Mouse (Mus musculus) neural tube, embryonic 15.5 days (tissue): ENCODE measurements around the gene Cacna1c. TPM values are rescaled to one million over a fixed set of nuclear protein-coding genes. Genes with fewer than 3 reads are reported as not detected.
A peak's percentile ranks its signal among the peaks of the same experiment; 100 is the strongest.

ENCODE experiments used
- ATAC-seq: fragments of 200-750 bp; cut with Nextera tagmentation; 2 replicates; pipeline ENCODE4 v1.8.0; 2017; ENCODE audit warnings: mild to moderate bottlenecking, moderate TSS enrichment, moderate library complexity; ENCODE audit not compliant: low FRiP score
- H3K27ac ChIP-seq: fragments of 300-500 bp; sonication (generic); replicated peaks from 2 replicates; pipeline ENCODE4 v1.5.1; 2015; ENCODE audit warnings: mild to moderate bottlenecking, inconsistent platforms
- H3K27me3 ChIP-seq: fragments of 300-500 bp; sonication (generic); replicated peaks from 2 replicates; pipeline ENCODE4 v1.6.1; 2015; ENCODE audit warnings: inconsistent platforms
- H3K36me3 ChIP-seq: fragments of 300-500 bp; sonication (generic); 2 replicates; pipeline ENCODE4 v1.6.1; 2015; ENCODE audit warnings: inconsistent platforms
- H3K4me1 ChIP-seq: fragments of 300-500 bp; sonication (generic); 2 replicates; pipeline ENCODE4 v1.6.1; 2015; ENCODE audit warnings: inconsistent platforms
- H3K4me2 ChIP-seq: fragments of 300-500 bp; sonication (generic); 2 replicates; pipeline ENCODE4 v1.6.1; 2015; ENCODE audit warnings: inconsistent platforms, mild to moderate bottlenecking, moderate library complexity
- H3K4me3 ChIP-seq: fragments of 300-500 bp; sonication (generic); replicated peaks from 2 replicates; pipeline ENCODE4 v1.5.1; 2015; ENCODE audit warnings: mild to moderate bottlenecking, inconsistent platforms
- H3K9ac ChIP-seq: fragments of 300-500 bp; sonication (generic); replicated peaks from 2 replicates; pipeline ENCODE4 v1.6.1; 2015; ENCODE audit warnings: mild to moderate bottlenecking, inconsistent platforms
- H3K9me3 ChIP-seq: fragments of 300-500 bp; sonication (generic); replicated peaks from 2 replicates; pipeline ENCODE4 v1.6.1; 2016; ENCODE audit warnings: inconsistent platforms
- WGBS: fragments of 180-500 bp; shearing (Covaris S2); methylation state at CpG from one replicate; pipeline ENCODE4 v1.1.7; 2015; ENCODE audit warnings: mixed read lengths; 5-methylcytosine and 5-hydroxymethylcytosine counted together
- polyA plus RNA-seq: library from polyadenylated mRNA; unstranded; fragments of >200 nt; fragmentation: Nextera tagmentation; extraction: Ambion mirVana; gene quantifications from 2 replicates; pipeline ENCODE4 v1.2.1, GENCODE M21; 2015

The Cacna1c gene
- polyA plus RNA-seq, 1 experiment from 2014 or later, result 7.4 TPM

- H3K4me1 ChIP-seq, result peaks cover 22% of the 10 kb centered on the region; the same call in 1 of the 2 replicates
- no peak overlapping the region for H3K9ac ChIP-seq
- H3K9me3 ChIP-seq, result no peaks in the 10 kb centered on the region
- H3K4me3 ChIP-seq, result no peak overlapping the region
- WGBS, result 89% methylated on average over 5 of the region's 5 CpGs
- no peak overlapping the region for H3K4me2 ChIP-seq
- no peak overlapping the region for H3K27ac ChIP-seq
- no peaks in the 10 kb centered on the region for H3K27me3 ChIP-seq
- no peak for ATAC-seq
- H3K36me3 ChIP-seq, result no peaks in the 10 kb centered on the region
These were observed 127.1 kb downstream of the Cacna1c start for GRCm38 (mm10) chr6:119069145-119069544.

- H3K27ac ChIP-seq, result no peak overlapping the region
- no peak overlapping the region for H3K9ac ChIP-seq
- H3K4me2 ChIP-seq, result no peak overlapping the region
- H3K36me3 ChIP-seq, result no peaks in the 10 kb centered on the region
- no peak overlapping the region for H3K4me3 ChIP-seq
- H3K9me3 ChIP-seq, result no peaks in the 10 kb centered on the region
- peaks cover 22% of the 10 kb centered on the region; the same call in 1 of the 2 replicates for H3K4me1 ChIP-seq
- 60% methylated on average over 4 of the region's 4 CpGs for WGBS
- no peak for ATAC-seq
- H3K27me3 ChIP-seq, result no peaks in the 10 kb centered on the region
These were observed 127.6 kb downstream of the Cacna1c start for GRCm38 (mm10) chr6:119068650-119069049.

- H3K4me2 ChIP-seq, result no peak overlapping the region
- no peak overlapping the region for H3K4me3 ChIP-seq
- H3K4me1 ChIP-seq, result peaks cover 6% of the 10 kb centered on the region; the same call in 1 of the 2 replicates
- no peak overlapping the region for H3K27ac ChIP-seq
- ATAC-seq, result no peak
- H3K36me3 ChIP-seq, result no peaks in the 10 kb centered on the region
- no peak overlapping the region for H3K9ac ChIP-seq
- H3K27me3 ChIP-seq, result no peaks in the 10 kb centered on the region
- 74% methylated on average over 5 of the region's 5 CpGs for WGBS
- no peaks in the 10 kb centered on the region for H3K9me3 ChIP-seq
These were observed 131.3 kb downstream of the Cacna1c start for GRCm38 (mm10) chr6:119064961-119065360.

- no peaks in the 10 kb centered on the region for H3K36me3 ChIP-seq
- no peaks in the 10 kb centered on the region for H3K27me3 ChIP-seq
- ATAC-seq, result no peak
- 93% methylated on average over 9 of the region's 9 CpGs for WGBS
- H3K4me2 ChIP-seq, result no peak overlapping the region
- H3K27ac ChIP-seq, result no peak overlapping the region
- no peaks in the 10 kb centered on the region for H3K9me3 ChIP-seq
- no peak overlapping the region for H3K9ac ChIP-seq
- peaks cover 4% of the 10 kb centered on the region; the same call in 1 of the 2 replicates for H3K4me1 ChIP-seq
- H3K4me3 ChIP-seq, result no peak overlapping the region
These were observed 131.8 kb downstream of the Cacna1c start for GRCm38 (mm10) chr6:119064430-119064829.

- no peak for ATAC-seq
- Histone ChIP-seq H3K36me3 (no peaks in the 10 kb centered on the region), H3K9ac (no peak overlapping the region), H3K27ac (no peak overlapping the region), H3K27me3 (no peaks in the 10 kb centered on the region), H3K4me1 (peaks cover 7% of the 10 kb centered on the region), H3K4me2 (no peak overlapping the region), H3K9me3 (no peaks in the 10 kb centered on the region), H3K4me3 (no peak overlapping the region)
These were observed 133.5 kb downstream of the Cacna1c start for GRCm38 (mm10) chr6:119062695-119063094.

GRCm38 (mm10) chr6:119058896-119059295, 137.3 kb downstream of the Cacna1c start:
- 59% methylated on average over 3 of the region's 3 CpGs for WGBS
- peak overlapping the region; percentile 34; the same call in 1 of the 2 replicates for H3K27ac ChIP-seq
- no peak for ATAC-seq

GRCm38 (mm10) chr6:119058461-119058860, 137.8 kb downstream of the Cacna1c start:
- H3K27ac ChIP-seq, result peak overlapping the region; percentile 34; the same call in 1 of the 2 replicates
- H3K4me2 ChIP-seq, result no peak overlapping the region
- WGBS, result 72% methylated on average over 8 of the region's 8 CpGs
- no peak for ATAC-seq
- no peak overlapping the region for H3K9ac ChIP-seq
- no peaks in the 10 kb centered on the region for H3K9me3 ChIP-seq
- peaks cover 12% of the 10 kb centered on the region; the same call in 1 of the 2 replicates for H3K36me3 ChIP-seq
- H3K27me3 ChIP-seq, result no peaks in the 10 kb centered on the region
- peaks cover 11% of the 10 kb centered on the region for H3K4me1 ChIP-seq
- H3K4me3 ChIP-seq, result no peak overlapping the region

More at GRCm38 (mm10) chr6:119058896-119059295, 137.3 kb downstream of the Cacna1c start:
- no peaks in the 10 kb centered on the region for H3K9me3 ChIP-seq
- H3K27me3 ChIP-seq, result no peaks in the 10 kb centered on the region
- no peak overlapping the region for H3K9ac ChIP-seq
- peaks cover 12% of the 10 kb centered on the region; the same call in 1 of the 2 replicates for H3K36me3 ChIP-seq
- peaks cover 11% of the 10 kb centered on the region for H3K4me1 ChIP-seq
- H3K4me3 ChIP-seq, result no peak overlapping the region
- H3K4me2 ChIP-seq, result no peak overlapping the region

- Histone ChIP-seq H3K4me1 (peaks cover 11% of the 10 kb centered on the region; the same call in 1 of the 2 replicates), H3K27ac (no peak overlapping the region), H3K27me3 (no peaks in the 10 kb centered on the region), H3K9me3 (no peaks in the 10 kb centered on the region), H3K4me2 (no peak overlapping the region), H3K9ac (no peak overlapping the region), H3K36me3 (peaks cover 12% of the 10 kb centered on the region; the same call in 1 of the 2 replicates), H3K4me3 (no peak overlapping the region)
- 72% methylated on average over 15 of the region's 15 CpGs for WGBS
- peak; percentile 61; the same call in 1 of the 2 replicates for ATAC-seq
These were observed 139.1 kb downstream of the Cacna1c start for GRCm38 (mm10) chr6:119057076-119057479.

GRCm38 (mm10) chr6:119052801-119053200, 143.4 kb downstream of the Cacna1c start:
- ATAC-seq, result no peak
- WGBS, result 83% methylated on average over 10 of the region's 10 CpGs
- peaks cover 15% of the 10 kb centered on the region; the same call in 1 of the 2 replicates for H3K4me1 ChIP-seq
- no peak overlapping the region for H3K4me3 ChIP-seq
- H3K9ac ChIP-seq, result no peak overlapping the region
- peaks cover 12% of the 10 kb centered on the region; the same call in 1 of the 2 replicates for H3K36me3 ChIP-seq
- H3K9me3 ChIP-seq, result no peaks in the 10 kb centered on the region
- no peak overlapping the region for H3K4me2 ChIP-seq
- no peak overlapping the region for H3K27ac ChIP-seq
- no peaks in the 10 kb centered on the region for H3K27me3 ChIP-seq

- WGBS, result 93% methylated on average over 15 of the region's 15 CpGs
- H3K36me3 ChIP-seq, result peaks cover 12% of the 10 kb centered on the region; the same call in 1 of the 2 replicates
- H3K27me3 ChIP-seq, result no peaks in the 10 kb centered on the region
- no peak overlapping the region for H3K9ac ChIP-seq
- H3K4me1 ChIP-seq, result peaks cover 11% of the 10 kb centered on the region; the same call in 1 of the 2 replicates
- H3K4me2 ChIP-seq, result no peak overlapping the region
- ATAC-seq, result no peak
- no peak overlapping the region for H3K4me3 ChIP-seq
- H3K27ac ChIP-seq, result no peak overlapping the region
- no peaks in the 10 kb centered on the region for H3K9me3 ChIP-seq
These were observed 143.9 kb downstream of the Cacna1c start for GRCm38 (mm10) chr6:119052366-119052765.

- peaks cover 7% of the 10 kb centered on the region; the same call in 1 of the 2 replicates for H3K4me1 ChIP-seq
- 85% methylated on average over 2 of the region's 2 CpGs for WGBS
- no peak overlapping the region for H3K4me2 ChIP-seq
- ATAC-seq, result no peak
- H3K27ac ChIP-seq, result no peak overlapping the region
- no peak overlapping the region for H3K4me3 ChIP-seq
- no peaks in the 10 kb centered on the region for H3K27me3 ChIP-seq
- no peak overlapping the region for H3K9ac ChIP-seq
- no peaks in the 10 kb centered on the region for H3K9me3 ChIP-seq
- H3K36me3 ChIP-seq, result peaks cover 6% of the 10 kb centered on the region; the same call in 1 of the 2 replicates
These were observed 144.5 kb downstream of the Cacna1c start for GRCm38 (mm10) chr6:119051721-119052120.

GRCm38 (mm10) chr6:119047340-119047739, 148.9 kb downstream of the Cacna1c start:
- no peak for ATAC-seq
- WGBS, result 71% methylated on average over 8 of the region's 8 CpGs
- Histone ChIP-seq H3K4me3 (no peak overlapping the region), H3K9ac (no peak overlapping the region), H3K4me2 (no peak overlapping the region), H3K27me3 (no peaks in the 10 kb centered on the region), H3K27ac (no peak overlapping the region), H3K4me1 (peaks cover 7% of the 10 kb centered on the region; the same call in 1 of the 2 replicates), H3K9me3 (no peaks in the 10 kb centered on the region), H3K36me3 (no peaks in the 10 kb centered on the region)
